In genomic region chr4:150488767-150489166, GRCm38 (mm10) we compare ENCODE assay signal across 7 mouse cellular contexts.
DNase-seq lines count a peak whose midpoint lies in the region; ATAC-seq lines count a peak whose summit lies in the region.

No protein-coding gene starts in this region.

- H3K27me3 ChIP-seq in embryonic facial prominence, embryonic 15.5 days = no peaks in the 10 kb centered on the region
- H3K27me3 ChIP-seq in hindbrain, embryonic 13.5 days = no peaks in the 10 kb centered on the region
- H3K27me3 ChIP-seq in midbrain, embryonic 12.5 days = no peaks in the 10 kb centered on the region

- WGBS in embryonic facial prominence, embryonic 15.5 days = 55% methylated on average over 4 of the region's 4 CpGs
- 59% methylated on average over 4 of the region's 4 CpGs for WGBS in hindbrain, embryonic 13.5 days
- WGBS in midbrain, embryonic 12.5 days = 76% methylated on average over 4 of the region's 4 CpGs

- H3K4me1 ChIP-seq in embryonic facial prominence, embryonic 15.5 days = peaks cover 41% of the 10 kb centered on the region
- H3K4me1 ChIP-seq in hindbrain, embryonic 13.5 days (replicated peaks) = peaks cover 50% of the 10 kb centered on the region
- peaks cover 28% of the 10 kb centered on the region for H3K4me1 ChIP-seq in midbrain, embryonic 12.5 days

- H3K4me2 ChIP-seq in embryonic facial prominence, embryonic 15.5 days (replicated peaks) = peak overlapping the region; percentile 64
- peak overlapping the region; percentile 65 for H3K4me2 ChIP-seq in hindbrain, embryonic 13.5 days
- peak overlapping the region; percentile 57 for H3K4me2 ChIP-seq in midbrain, embryonic 12.5 days (replicated peaks)

- no peaks in the 10 kb centered on the region for H3K36me3 ChIP-seq in embryonic facial prominence, embryonic 15.5 days
- peaks cover 10% of the 10 kb centered on the region; the same call in 1 of the 2 replicates for H3K36me3 ChIP-seq in hindbrain, embryonic 13.5 days
- 0 out of 2 replicates have a peak, but pooled peaks cover 5% of the 10 kb centered on the region for H3K36me3 ChIP-seq in midbrain, embryonic 12.5 days

- intact Hi-C loops in left cerebral cortex, postnatal 14 days (cut with DNase I) = no loop called here
- intact Hi-C loops in left cerebral cortex, postnatal 36 days (cut with DNase I) = no loop called here

- DNase-seq in left cerebral cortex, postnatal 14 days (ENCODE audit: low spot score in 2 of 2) = peak; percentile 25 to 69
- DNase-seq in left cerebral cortex, postnatal 36 days (ENCODE audit: low spot score in 2 of 2) = no peak
- no peak for DNase-seq in thymus, postnatal 10 days (ENCODE audit: low spot score in 2 of 2)

- H3K9ac ChIP-seq in embryonic facial prominence, embryonic 15.5 days = 0 out of 2 replicates have a peak overlapping the region, but pooled peaks have one; percentile 10
- H3K9ac ChIP-seq in hindbrain, embryonic 13.5 days = peak overlapping the region; percentile 73
- H3K9ac ChIP-seq in midbrain, embryonic 12.5 days (replicated peaks) = peak overlapping the region; percentile 39

- ATAC-seq in embryonic facial prominence, embryonic 15.5 days (ENCODE audit: insufficient number of reproducible peaks, low FRiP score, low TSS enrichment, low read depth) = no peak
- ATAC-seq in hindbrain, embryonic 13.5 days (ENCODE audit: low FRiP score) = no peak
- ATAC-seq in midbrain, embryonic 12.5 days (ENCODE audit: low FRiP score, low read depth) = 0 out of 2 replicates have a peak, but pooled peaks have one; percentile 23
- ATAC-seq in megakaryocyte-erythroid progenitor cell, adult 5-6 weeks (replicated peaks; ENCODE audit: low FRiP score, low TSS enrichment, poor library complexity, severe bottlenecking) = no peak

- peak overlapping the region; percentile 88 for H3K27ac ChIP-seq in embryonic facial prominence, embryonic 15.5 days (replicated peaks)
- peak overlapping the region; percentile 92 for H3K27ac ChIP-seq in hindbrain, embryonic 13.5 days
- H3K27ac ChIP-seq in midbrain, embryonic 12.5 days (replicated peaks) = peak overlapping the region; percentile 68

- H3K4me3 ChIP-seq in embryonic facial prominence, embryonic 15.5 days (replicated peaks) = peak overlapping the region; percentile 41
- peak overlapping the region; percentile 39 for H3K4me3 ChIP-seq in hindbrain, embryonic 13.5 days
- H3K4me3 ChIP-seq in midbrain, embryonic 12.5 days = peak overlapping the region; percentile 25; the same call in 1 of the 2 replicates

- H3K9me3 ChIP-seq in embryonic facial prominence, embryonic 15.5 days (replicated peaks) = no peaks in the 10 kb centered on the region
- H3K9me3 ChIP-seq in hindbrain, embryonic 13.5 days = no peaks in the 10 kb centered on the region
- no peaks in the 10 kb centered on the region for H3K9me3 ChIP-seq in midbrain, embryonic 12.5 days

Comparison
In these comparisons a context has a peak if more than half of its experiments do, and no peak if none do; other contexts are left out.
1. DNase-seq: peak in left cerebral cortex, postnatal 14 days (2 of 2); none in left cerebral cortex, postnatal 36 days (0 of 2) and thymus, postnatal 10 days (0 of 2).
2. H3K9ac ChIP-seq: peak in every context shown above with its lines; median percentile 73 in hindbrain, embryonic 13.5 days; 39 in midbrain, embryonic 12.5 days; 10 in embryonic facial prominence, embryonic 15.5 days.
3. Peak in every context shown above with its lines, with median percentiles within 50 percentile points of each other: H3K27ac ChIP-seq, H3K4me2 ChIP-seq and H3K4me3 ChIP-seq.